24 mouse cellular contexts compared by ENCODE assay signal in genomic region chr1:31932061-31932460, GRCm38 (mm10).
"Had no signal": no experiment of that assay in that cellular context is flagged by ENCODE, and none has a peak within 500 bp of the region (broad histone marks: within the 10 kb centered on the region; RNA-seq: fewer than 3 reads in every experiment).

No protein-coding gene starts in this region.

- H3K4me1 ChIP-seq: embryonic facial prominence, embryonic 10.5 days; embryonic facial prominence, embryonic 12.5 days; embryonic facial prominence, embryonic 13.5 days; embryonic facial prominence, embryonic 15.5 days; forebrain, embryonic 10.5 days; forebrain, embryonic 12.5 days; forebrain, embryonic 13.5 days; forebrain, embryonic 15.5 days; heart, embryonic 10.5 days had no signal

- DNase-seq: cerebellum, postnatal 10 days; cerebellum, postnatal 14 days; cerebellum, postnatal 25 days; cerebellum, postnatal 36 days; embryo, embryonic 11 days; forebrain, postnatal 0 days; gastrocnemius, adult 2 months; gastrocnemius, postnatal 10 days; gastrocnemius, postnatal 14 days; gastrocnemius, postnatal 25 days; gastrocnemius, postnatal 36 days; heart, adult 11 months; heart, adult 18-20 months; heart, adult 2 months had no signal

- H3K27me3 ChIP-seq: embryonic facial prominence, embryonic 12.5 days; embryonic facial prominence, embryonic 13.5 days; embryonic facial prominence, embryonic 15.5 days; forebrain, embryonic 12.5 days; forebrain, embryonic 13.5 days; forebrain, embryonic 15.5 days had no signal

- H3K27ac ChIP-seq: embryonic facial prominence, embryonic 10.5 days; embryonic facial prominence, embryonic 12.5 days; embryonic facial prominence, embryonic 13.5 days; embryonic facial prominence, embryonic 15.5 days; forebrain, embryonic 10.5 days; forebrain, embryonic 12.5 days; forebrain, embryonic 13.5 days; forebrain, embryonic 15.5 days; gastrocnemius, adult 2 months; heart, adult 2 months; heart, embryonic 10.5 days had no signal

- H3K9me3 ChIP-seq: embryonic facial prominence, embryonic 12.5 days; embryonic facial prominence, embryonic 15.5 days had no signal

- H3K36me3 ChIP-seq: embryonic facial prominence, embryonic 10.5 days; embryonic facial prominence, embryonic 12.5 days; embryonic facial prominence, embryonic 13.5 days; embryonic facial prominence, embryonic 15.5 days; forebrain, embryonic 10.5 days; forebrain, embryonic 12.5 days; forebrain, embryonic 15.5 days; heart, embryonic 10.5 days had no signal

- H3K9ac ChIP-seq: embryonic facial prominence, embryonic 12.5 days; embryonic facial prominence, embryonic 13.5 days; embryonic facial prominence, embryonic 15.5 days; forebrain, embryonic 12.5 days; forebrain, embryonic 13.5 days; forebrain, embryonic 15.5 days; forebrain, postnatal 0 days had no signal

- H3K4me3 ChIP-seq: embryonic facial prominence, embryonic 10.5 days; embryonic facial prominence, embryonic 12.5 days; embryonic facial prominence, embryonic 13.5 days; embryonic facial prominence, embryonic 15.5 days; erythroblast, embryonic 14.5 days; forebrain, embryonic 10.5 days; forebrain, embryonic 12.5 days; forebrain, embryonic 13.5 days; forebrain, embryonic 15.5 days; gastrocnemius, adult 2 months; heart, adult 2 months; heart, embryonic 10.5 days had no signal
